ENCODE assay signal across 22 mouse cellular contexts in genomic region chr14:92674146-92674545, GRCm38 (mm10).
"Had no signal": no experiment of that assay in that cellular context is flagged by ENCODE, and none has a peak within 500 bp of the region (broad histone marks: within the 10 kb centered on the region; RNA-seq: fewer than 3 reads in every experiment).

No protein-coding gene starts in this region.

- DNase-seq: kidney, adult 11 months; kidney, adult 8-10 months; kidney, postnatal 10 days; kidney, postnatal 36 days; layer of hippocampus, postnatal 36 days; liver; liver, embryonic 13.5 days; midbrain, embryonic 14.5 days; retina, postnatal 1 day; right cerebral cortex, postnatal 25 days; spleen, adult 18-20 months; thymus, adult 18-20 months; thymus, postnatal 4 days had no signal

- H3K27ac ChIP-seq: intestine, embryonic 15.5 days; kidney, embryonic 15.5 days; left cerebral cortex, adult 2 months; limb, embryonic 10.5 days; limb, embryonic 13.5 days; liver, embryonic 13.5 days; neural tube, embryonic 13.5 days; stomach, embryonic 15.5 days had no signal

- H3K4me3 ChIP-seq: intestine, embryonic 15.5 days; kidney, embryonic 15.5 days; left cerebral cortex, adult 2 months; limb, embryonic 10.5 days; limb, embryonic 13.5 days; liver, embryonic 13.5 days; myocyte; neural tube, embryonic 13.5 days; stomach, embryonic 15.5 days had no signal

- H3K4me1 ChIP-seq: intestine, embryonic 15.5 days; kidney, embryonic 15.5 days; limb, embryonic 10.5 days; liver, embryonic 13.5 days; neural tube, embryonic 13.5 days; stomach, embryonic 15.5 days had no signal

- H3K9ac ChIP-seq: intestine, embryonic 15.5 days; kidney, embryonic 15.5 days; limb, embryonic 13.5 days; liver, embryonic 13.5 days; neural tube, embryonic 13.5 days; stomach, embryonic 15.5 days had no signal

- H3K36me3 ChIP-seq: intestine, embryonic 15.5 days; kidney, embryonic 15.5 days; limb, embryonic 10.5 days; limb, embryonic 13.5 days; liver, embryonic 13.5 days; neural tube, embryonic 13.5 days; stomach, embryonic 15.5 days had no signal

- H3K4me2 ChIP-seq: intestine, embryonic 15.5 days; kidney, embryonic 15.5 days; limb, embryonic 13.5 days; liver, embryonic 13.5 days; midbrain, embryonic 11.5 days; neural tube, embryonic 13.5 days; stomach, embryonic 15.5 days had no signal

- H3K9me3 ChIP-seq: intestine, embryonic 15.5 days; kidney, embryonic 15.5 days; limb, embryonic 10.5 days; limb, embryonic 13.5 days; liver, embryonic 13.5 days; neural tube, embryonic 13.5 days; stomach, embryonic 15.5 days had no signal

- H3K27me3 ChIP-seq: intestine, embryonic 15.5 days; kidney, embryonic 15.5 days; limb, embryonic 13.5 days; liver, embryonic 13.5 days; neural tube, embryonic 13.5 days; stomach, embryonic 15.5 days had no signal

- ATAC-seq: intestine, embryonic 15.5 days had no signal
